Mouse (Mus musculus): ENCODE results near the gene Cadm3.
A peak's percentile ranks its signal among the peaks of the same experiment; 100 is the strongest.

The Cadm3 gene

DNA sequence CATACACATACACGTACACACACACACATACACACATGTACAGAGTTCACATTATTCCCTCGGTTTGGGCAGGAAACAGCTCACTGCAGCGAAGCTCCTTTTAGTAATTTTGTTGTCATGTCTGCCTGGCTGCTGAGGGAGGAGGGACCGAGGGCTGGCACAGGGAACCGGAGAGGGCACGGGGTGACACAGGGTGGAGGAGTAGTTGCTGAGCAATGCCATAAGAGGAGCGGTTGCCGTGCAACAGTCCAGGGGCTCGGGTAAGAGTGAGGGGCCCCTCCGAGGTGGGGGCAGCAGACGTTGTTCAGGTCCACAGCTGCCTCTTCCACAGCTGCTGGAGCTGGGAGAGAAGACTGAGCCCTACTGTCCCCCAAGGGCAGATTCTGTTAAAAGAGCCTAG, 31.6 kb downstream of the Cadm3 start:
- Histone ChIP-seq H3K27me3 (ENCODE audit: insufficient read depth, low read length) (peaks cover 15% of the 10 kb centered on the region), H3K9me3 (ENCODE audit: low read length) (no peaks in the 10 kb centered on the region), H3K36me3 (ENCODE audit: insufficient read depth, low read length) (no peaks in the 10 kb centered on the region), H3K4me3 (replicated peaks; ENCODE audit: low read length) (0 out of 2 replicates have a peak overlapping the region, but pooled peaks have one; percentile 23), H3K4me1 (replicated peaks; ENCODE audit: low read depth, low read length) (peaks cover 17% of the 10 kb centered on the region)
- TF ChIP-seq CTCF (conservative IDR thresholded peaks at IDR 0.05; ENCODE audit: low read length), result no peak
- no peak for TF ChIP-seq POU5F1 (IDR thresholded peaks at IDR 0.05; ENCODE audit: borderline replicate concordance, low read length)
- no peak for TF ChIP-seq NANOG (IDR thresholded peaks at IDR 0.05; ENCODE audit: borderline replicate concordance, low read length)

DNA sequence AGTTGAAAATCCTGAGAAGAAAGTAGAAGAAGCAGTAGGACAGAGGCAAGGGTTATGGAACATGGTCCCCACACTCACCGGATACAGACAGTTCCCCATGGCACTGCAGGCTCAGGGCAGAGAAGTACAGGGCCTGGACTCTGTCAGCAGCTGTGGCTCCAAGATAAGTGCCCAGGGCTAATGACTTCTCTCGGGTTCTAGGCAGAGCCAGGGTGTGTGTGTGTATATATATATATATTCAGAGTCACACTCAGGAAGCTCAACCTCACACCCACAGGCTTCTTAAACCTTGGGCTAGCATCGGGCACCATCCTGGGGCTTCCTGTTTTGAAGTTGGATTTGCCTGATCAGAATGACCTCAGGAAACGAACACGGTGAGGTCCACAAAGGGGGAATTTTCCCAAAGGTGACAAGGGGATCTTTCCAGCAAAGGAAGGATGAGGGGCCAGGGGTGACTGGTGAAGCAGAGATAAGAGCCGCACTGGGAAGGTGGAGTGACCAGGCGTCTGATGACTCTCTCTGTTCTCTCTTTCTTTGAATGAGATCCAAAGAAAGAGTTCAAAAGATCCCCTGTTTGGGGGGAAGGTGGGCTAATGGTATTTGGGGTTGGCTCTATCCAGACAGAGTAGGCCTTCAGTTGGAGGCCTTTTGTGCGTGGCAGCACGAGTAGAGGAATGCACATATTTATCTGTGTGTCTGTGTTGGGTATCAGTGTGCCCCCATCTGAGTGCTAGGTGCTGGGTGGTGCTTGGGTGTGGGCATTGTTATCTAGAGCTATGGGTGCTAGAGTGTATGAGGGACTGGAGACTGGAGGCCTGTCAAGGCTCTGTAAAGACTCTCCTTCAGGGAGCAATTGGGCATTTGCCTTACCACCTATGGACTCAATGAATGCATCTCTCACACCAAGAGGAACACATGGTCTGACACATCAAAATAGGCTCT, 33.9 kb downstream of the Cadm3 start, which contains the start of gene Ackr1:
TSS of gene Ackr1 (minus strand) at position 439 of the 942 bp plus-strand sequence.
- H3K27me3 ChIP-seq (ENCODE audit: insufficient read depth, low read length), result peaks cover 25% of the 10 kb centered on the region
- peaks cover 13% of the 10 kb centered on the region for H3K4me1 ChIP-seq (replicated peaks; ENCODE audit: low read depth, low read length)
- no peak within 1 kb of the TSS for H3K4me3 ChIP-seq (replicated peaks; ENCODE audit: low read length)
- H3K9me3 ChIP-seq (ENCODE audit: low read length), result no peaks in the 10 kb centered on the region
- no peak for TF ChIP-seq CTCF (conservative IDR thresholded peaks at IDR 0.05; ENCODE audit: low read length)
- no peak for TF ChIP-seq NANOG (IDR thresholded peaks at IDR 0.05; ENCODE audit: borderline replicate concordance, low read length)
- TF ChIP-seq POU5F1 (IDR thresholded peaks at IDR 0.05; ENCODE audit: borderline replicate concordance, low read length), result no peak
- no peaks in the 10 kb centered on the region for H3K36me3 ChIP-seq (ENCODE audit: insufficient read depth, low read length)

DNA sequence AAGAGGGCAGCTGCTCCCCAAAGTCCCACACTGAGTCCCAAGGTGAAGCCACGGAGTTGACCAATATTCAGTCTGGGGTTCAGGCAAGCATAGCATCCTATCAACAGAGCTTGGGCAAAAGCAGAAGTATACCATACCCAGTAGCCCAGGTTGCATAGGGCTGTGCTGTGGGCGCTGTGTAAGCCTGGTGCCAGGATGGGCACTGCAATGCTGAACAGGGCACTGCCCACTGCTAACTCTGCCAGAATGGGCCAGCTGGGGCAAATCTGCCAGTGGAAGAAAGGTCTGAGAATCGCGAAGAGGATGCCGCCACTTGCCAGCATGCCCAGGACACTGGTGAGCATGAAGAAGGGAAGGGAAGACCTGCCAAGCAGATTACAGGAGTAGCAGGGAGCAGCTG, 35.1 kb downstream of the Cadm3 start:
- H3K27me3 ChIP-seq (ENCODE audit: insufficient read depth, low read length), result peaks cover 29% of the 10 kb centered on the region
- no peak overlapping the region for H3K4me3 ChIP-seq (replicated peaks; ENCODE audit: low read length)
- no peaks in the 10 kb centered on the region for H3K36me3 ChIP-seq (ENCODE audit: insufficient read depth, low read length)
- no peaks in the 10 kb centered on the region for H3K9me3 ChIP-seq (ENCODE audit: low read length)
- H3K4me1 ChIP-seq (replicated peaks; ENCODE audit: low read depth, low read length), result peaks cover 13% of the 10 kb centered on the region
- no peak for TF ChIP-seq CTCF (conservative IDR thresholded peaks at IDR 0.05; ENCODE audit: low read length)
- no peak for TF ChIP-seq NANOG (IDR thresholded peaks at IDR 0.05; ENCODE audit: borderline replicate concordance, low read length)
- no peak for TF ChIP-seq POU5F1 (IDR thresholded peaks at IDR 0.05; ENCODE audit: borderline replicate concordance, low read length)

DNA sequence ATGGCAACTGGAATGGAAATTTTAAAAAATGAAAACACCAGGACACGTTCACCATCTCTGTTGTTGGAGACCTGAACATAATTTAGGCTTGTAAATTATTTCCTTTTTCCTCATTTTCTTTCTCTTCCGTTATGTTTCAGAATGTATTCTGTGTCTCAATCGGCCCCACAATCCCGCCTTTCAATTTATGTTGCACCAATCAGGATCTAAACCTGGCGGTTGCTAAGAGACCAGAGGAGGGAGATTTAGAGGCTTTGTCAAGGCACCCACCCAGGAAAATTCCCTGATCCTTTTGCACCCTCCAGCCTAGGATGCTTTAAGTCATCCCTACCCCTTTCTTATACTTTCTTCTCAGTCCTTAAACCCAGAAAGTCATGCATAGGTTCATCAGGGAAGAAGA, 37.8 kb downstream of the Cadm3 start:
- TF ChIP-seq CTCF (conservative IDR thresholded peaks at IDR 0.05; ENCODE audit: low read length) (no peak), POU5F1 (IDR thresholded peaks at IDR 0.05; ENCODE audit: borderline replicate concordance, low read length) (no peak), NANOG (IDR thresholded peaks at IDR 0.05; ENCODE audit: borderline replicate concordance, low read length) (no peak)
- H3K9me3 ChIP-seq (ENCODE audit: low read length), result no peaks in the 10 kb centered on the region
- H3K36me3 ChIP-seq (ENCODE audit: insufficient read depth, low read length), result no peaks in the 10 kb centered on the region
- H3K4me1 ChIP-seq (replicated peaks; ENCODE audit: low read depth, low read length), result no peaks in the 10 kb centered on the region
- no peak overlapping the region for H3K4me3 ChIP-seq (replicated peaks; ENCODE audit: low read length)
- peaks cover 39% of the 10 kb centered on the region for H3K27me3 ChIP-seq (ENCODE audit: insufficient read depth, low read length)

DNA sequence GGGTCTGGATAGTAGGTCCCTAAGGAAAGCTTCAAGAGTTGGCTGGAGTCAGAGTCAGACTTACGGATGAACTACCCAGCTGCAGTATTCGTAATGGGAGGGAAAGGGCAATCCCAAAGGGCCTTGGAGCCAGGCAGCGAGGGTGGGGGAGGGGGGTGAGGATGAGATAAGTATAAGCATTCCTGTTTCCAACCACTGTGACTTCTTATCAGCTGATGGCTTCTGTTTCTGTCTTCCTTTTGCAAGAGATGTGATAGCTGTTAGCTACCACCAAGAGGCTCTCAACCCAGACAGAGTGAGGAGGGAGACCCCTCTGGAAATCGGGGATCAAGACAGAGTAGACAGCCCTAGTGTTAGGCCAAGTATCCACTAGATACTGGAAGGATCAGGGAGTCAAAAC, 38.3 kb downstream of the Cadm3 start:
- H3K27me3 ChIP-seq (ENCODE audit: insufficient read depth, low read length), result peaks cover 35% of the 10 kb centered on the region
- no peaks in the 10 kb centered on the region for H3K9me3 ChIP-seq (ENCODE audit: low read length)
- no peak overlapping the region for H3K4me3 ChIP-seq (replicated peaks; ENCODE audit: low read length)
- TF ChIP-seq NANOG (IDR thresholded peaks at IDR 0.05; ENCODE audit: borderline replicate concordance, low read length), result no peak
- H3K4me1 ChIP-seq (replicated peaks; ENCODE audit: low read depth, low read length), result no peaks in the 10 kb centered on the region
- H3K36me3 ChIP-seq (ENCODE audit: insufficient read depth, low read length), result no peaks in the 10 kb centered on the region

DNA sequence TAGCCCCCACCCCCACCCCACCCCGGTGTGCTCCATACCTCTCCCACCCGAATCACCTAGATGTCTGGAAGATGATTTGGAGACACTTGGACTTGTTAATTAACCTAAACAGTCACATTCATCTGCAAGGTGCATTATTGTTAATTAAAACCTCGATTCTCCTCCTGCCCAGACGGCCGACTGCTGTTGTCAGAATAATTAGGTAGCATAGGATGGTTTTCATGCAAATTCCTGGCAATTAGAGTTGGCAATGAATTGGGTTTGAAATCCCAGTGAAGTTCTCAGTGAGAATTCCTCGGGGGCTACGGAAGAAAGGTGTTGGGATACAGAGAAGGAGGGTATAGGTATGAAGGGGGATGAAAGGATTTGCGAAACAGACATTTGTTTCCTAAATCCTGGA, 39.0 kb downstream of the Cadm3 start:
- no peaks in the 10 kb centered on the region for H3K4me1 ChIP-seq (replicated peaks; ENCODE audit: low read depth, low read length)
- TF ChIP-seq CTCF (conservative IDR thresholded peaks at IDR 0.05; ENCODE audit: low read length), result no peak
- no peak for TF ChIP-seq POU5F1 (IDR thresholded peaks at IDR 0.05; ENCODE audit: borderline replicate concordance, low read length)
- no peak for TF ChIP-seq NANOG (IDR thresholded peaks at IDR 0.05; ENCODE audit: borderline replicate concordance, low read length)
- no peaks in the 10 kb centered on the region for H3K36me3 ChIP-seq (ENCODE audit: insufficient read depth, low read length)
- H3K9me3 ChIP-seq (ENCODE audit: low read length), result no peaks in the 10 kb centered on the region
- peaks cover 35% of the 10 kb centered on the region for H3K27me3 ChIP-seq (ENCODE audit: insufficient read depth, low read length)
- H3K4me3 ChIP-seq (replicated peaks; ENCODE audit: low read length), result no peak overlapping the region

DNA sequence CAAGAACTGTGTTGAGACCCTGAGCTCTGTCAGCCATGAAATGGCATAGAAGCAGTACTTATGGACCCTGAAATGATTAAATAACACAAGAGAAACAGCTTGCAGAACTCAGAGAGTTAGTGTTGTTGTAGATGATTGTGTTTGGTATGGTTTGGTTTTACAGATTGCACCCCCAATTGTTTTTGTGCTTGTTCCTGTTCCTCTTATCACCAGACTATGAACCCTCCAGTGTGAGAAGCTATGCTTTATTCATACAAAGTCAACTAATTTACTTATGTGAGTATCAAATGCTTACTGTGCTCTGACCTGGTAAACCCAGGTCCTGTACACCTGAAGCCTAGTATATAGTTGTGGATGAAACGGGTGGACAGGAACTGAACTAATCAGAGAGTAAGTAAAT, 40.9 kb downstream of the Cadm3 start:
- Histone ChIP-seq H3K9me3 (ENCODE audit: low read length) (no peaks in the 10 kb centered on the region), H3K36me3 (ENCODE audit: insufficient read depth, low read length) (no peaks in the 10 kb centered on the region), H3K4me1 (replicated peaks; ENCODE audit: low read depth, low read length) (peaks cover 8% of the 10 kb centered on the region), H3K4me3 (replicated peaks; ENCODE audit: low read length) (no peak overlapping the region), H3K27me3 (ENCODE audit: insufficient read depth, low read length) (peaks cover 30% of the 10 kb centered on the region)
- TF ChIP-seq POU5F1 (IDR thresholded peaks at IDR 0.05; ENCODE audit: borderline replicate concordance, low read length) (no peak), CTCF (conservative IDR thresholded peaks at IDR 0.05; ENCODE audit: low read length) (no peak), NANOG (IDR thresholded peaks at IDR 0.05; ENCODE audit: borderline replicate concordance, low read length) (no peak)

DNA sequence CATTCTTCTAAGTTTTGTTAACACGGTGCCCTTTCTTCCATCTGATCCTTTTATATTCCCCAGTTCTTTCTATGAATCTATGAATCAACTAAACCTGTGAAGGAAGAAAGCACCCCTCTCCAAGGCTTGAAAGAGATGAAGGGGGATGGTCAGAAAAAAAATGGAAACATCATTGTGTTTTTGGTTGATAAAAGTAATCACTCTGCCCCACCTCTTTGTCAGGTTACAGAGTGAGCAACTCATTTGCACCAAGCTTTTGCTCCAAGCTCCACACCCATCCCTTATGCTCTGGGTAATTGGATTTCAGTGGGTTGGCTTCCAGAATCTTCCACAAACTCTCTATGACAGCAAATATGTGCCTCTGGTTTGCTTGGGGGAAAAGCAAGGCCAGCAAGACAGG, 42.1 kb downstream of the Cadm3 start:
- Histone ChIP-seq H3K9me3 (ENCODE audit: low read length) (no peaks in the 10 kb centered on the region), H3K4me3 (replicated peaks; ENCODE audit: low read length) (no peak overlapping the region), H3K27me3 (ENCODE audit: insufficient read depth, low read length) (peaks cover 29% of the 10 kb centered on the region), H3K36me3 (ENCODE audit: insufficient read depth, low read length) (no peaks in the 10 kb centered on the region), H3K4me1 (replicated peaks; ENCODE audit: low read depth, low read length) (peaks cover 12% of the 10 kb centered on the region)
- TF ChIP-seq POU5F1 (IDR thresholded peaks at IDR 0.05; ENCODE audit: borderline replicate concordance, low read length) (no peak), CTCF (conservative IDR thresholded peaks at IDR 0.05; ENCODE audit: low read length) (no peak), NANOG (IDR thresholded peaks at IDR 0.05; ENCODE audit: borderline replicate concordance, low read length) (no peak)

Data from E14TG2a.4 (cell line).